Mouse (Mus musculus): ENCODE measurements around the gene Prr12. TPM values are rescaled to one million over a fixed set of nuclear protein-coding genes. Genes with fewer than 3 reads are reported as not detected.
"Not testable (repeated sequence)": the region's sequence is repeated elsewhere in the genome, so short reads cannot be mapped to it uniquely, and the experiment has no call there.

Prr12 gene
- polyA plus RNA-seq (2012; rRNA removed) = 16.1 TPM in 2 replicates

GRCm38 (mm10) chr7:45052862-45053116 is at the start of gene Prr12:
Gene Prr12, minus strand, starts transcription at chr7:45052881.
- Histone ChIP-seq H3K27ac (ENCODE audit: insufficient read depth, low read length) (peak within 1 kb of the TSS; percentile 95), H3K4me3 (ENCODE audit: extremely low read depth, insufficient read depth, insufficient read length) (peak within 1 kb of the TSS; percentile 92), H3K4me1 (ENCODE audit: control insufficient read depth, insufficient read depth, insufficient read length) (peaks cover 6% of the 10 kb centered on the region; the same call in 1 of the 2 replicates), H3K36me3 (ENCODE audit: control insufficient read depth, insufficient read depth, low read length) (peaks cover 25% of the 10 kb centered on the region), H3K27me3 (ENCODE audit: control insufficient read depth, insufficient read depth, low read length) (no peaks in the 10 kb centered on the region)
- WGBS = 1% methylated on average over 14 of the region's 18 CpGs
- no peak for DNase-seq (ENCODE audit: low read depth in 1 of 2, low spot score in 2 of 2)
- TF ChIP-seq CTCF (IDR thresholded peaks at IDR 0.05; ENCODE audit: extremely low read depth, insufficient read depth, insufficient read length, insufficient replicate concordance) = no peak
- no peak for TF ChIP-seq POLR2A (IDR thresholded peaks at IDR 0.05; ENCODE audit: low read depth, low read length)

DNA sequence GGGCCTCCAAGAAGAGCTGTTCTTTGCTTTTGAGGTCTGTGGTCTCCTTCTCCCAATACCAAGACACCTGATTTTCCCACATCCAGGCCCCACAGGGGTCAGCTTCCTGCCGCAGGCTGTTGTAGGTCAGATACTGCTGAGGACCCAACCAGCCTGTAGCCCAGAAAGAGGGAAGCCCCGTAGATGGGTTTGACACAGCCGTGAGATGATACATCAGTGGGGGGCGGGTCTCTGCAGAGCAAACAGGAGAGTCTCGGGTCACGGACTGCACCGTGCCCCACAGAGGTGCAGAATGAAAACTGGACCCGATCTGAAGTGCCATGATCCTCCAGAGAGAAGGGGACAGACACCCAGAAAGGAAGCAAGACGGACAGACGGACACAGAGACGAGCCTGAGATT is 49.8 kb upstream of the Prr12 start:
- Histone ChIP-seq H3K27ac (ENCODE audit: insufficient read depth, low read length) (no peak overlapping the region), H3K4me1 (ENCODE audit: control insufficient read depth, insufficient read depth, insufficient read length) (peaks cover 5% of the 10 kb centered on the region), H3K27me3 (ENCODE audit: control insufficient read depth, insufficient read depth, low read length) (no peaks in the 10 kb centered on the region), H3K4me3 (ENCODE audit: extremely low read depth, insufficient read depth, insufficient read length) (no peak overlapping the region), H3K36me3 (ENCODE audit: control insufficient read depth, insufficient read depth, low read length) (no peaks in the 10 kb centered on the region)
- no peak for DNase-seq (ENCODE audit: low read depth in 1 of 2, low spot score in 2 of 2)
- 64% methylated on average over 11 of the region's 11 CpGs for WGBS
- no peak for TF ChIP-seq CTCF (IDR thresholded peaks at IDR 0.05; ENCODE audit: extremely low read depth, insufficient read depth, insufficient read length, insufficient replicate concordance)
- no peak for TF ChIP-seq POLR2A (IDR thresholded peaks at IDR 0.05; ENCODE audit: low read depth, low read length)

GRCm38 (mm10) chr7:45100046-45100445 is 47.4 kb upstream of the Prr12 start:
- H3K4me1 ChIP-seq (ENCODE audit: control insufficient read depth, insufficient read depth, insufficient read length) = no peaks in the 10 kb centered on the region; the same call in none of the 2 replicates
- no peak overlapping the region for H3K4me3 ChIP-seq (ENCODE audit: extremely low read depth, insufficient read depth, insufficient read length)
- no peaks in the 10 kb centered on the region; the same call in 1 of the 2 replicates for H3K36me3 ChIP-seq (ENCODE audit: control insufficient read depth, insufficient read depth, low read length)
- no peaks in the 10 kb centered on the region for H3K27me3 ChIP-seq (ENCODE audit: control insufficient read depth, insufficient read depth, low read length)
- 96% methylated on average over 6 of the region's 6 CpGs for WGBS
- no peak for TF ChIP-seq POLR2A (IDR thresholded peaks at IDR 0.05; ENCODE audit: low read depth, low read length)
- TF ChIP-seq CTCF (IDR thresholded peaks at IDR 0.05; ENCODE audit: extremely low read depth, insufficient read depth, insufficient read length, insufficient replicate concordance) = no peak
- DNase-seq (ENCODE audit: low read depth in 1 of 2, low spot score in 2 of 2) = no peak
- no peak overlapping the region for H3K27ac ChIP-seq (ENCODE audit: insufficient read depth, low read length)

DNA sequence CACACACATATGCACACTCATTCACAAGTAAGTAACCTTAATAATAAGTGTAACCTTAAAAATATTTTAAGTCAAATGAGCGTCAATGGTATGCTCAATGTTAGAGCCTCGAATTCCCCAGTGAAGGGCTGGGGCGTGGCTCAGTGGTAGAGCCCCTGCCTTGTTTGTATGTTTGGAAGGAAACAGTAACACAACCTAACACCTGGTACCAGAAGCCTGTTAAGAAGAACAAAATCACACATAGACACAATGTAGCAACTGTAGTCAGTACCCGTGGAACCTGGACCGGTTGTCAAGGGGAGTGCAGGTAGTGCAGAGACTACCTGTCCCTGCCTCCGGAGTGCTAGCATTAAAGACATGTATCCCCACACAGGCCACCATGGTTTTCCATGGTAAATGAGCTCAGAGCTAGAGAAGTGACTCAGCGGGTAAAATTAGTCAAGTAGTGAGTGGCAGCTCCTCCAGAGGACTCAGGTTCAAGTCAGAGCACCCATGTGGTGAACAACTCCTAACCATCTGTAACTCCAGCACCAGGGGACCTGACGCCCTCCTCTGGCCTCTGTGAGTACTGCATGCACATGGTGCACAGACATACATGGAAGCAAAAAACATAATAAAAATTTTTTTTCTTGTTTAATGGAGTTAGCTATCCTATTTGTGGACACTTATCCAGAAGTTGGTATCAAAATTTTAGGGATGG is 46.0 kb upstream of the Prr12 start:
- TF ChIP-seq POLR2A (IDR thresholded peaks at IDR 0.05; ENCODE audit: low read depth, low read length) = no peak
- TF ChIP-seq CTCF (IDR thresholded peaks at IDR 0.05; ENCODE audit: extremely low read depth, insufficient read depth, insufficient read length, insufficient replicate concordance) = no peak
- DNase-seq (ENCODE audit: low read depth in 1 of 2, low spot score in 2 of 2) = no peak
- Histone ChIP-seq H3K4me1 (ENCODE audit: control insufficient read depth, insufficient read depth, insufficient read length) (no peaks in the 10 kb centered on the region; the same call in none of the 2 replicates), H3K27me3 (ENCODE audit: control insufficient read depth, insufficient read depth, low read length) (no peaks in the 10 kb centered on the region), H3K27ac (ENCODE audit: insufficient read depth, low read length) (no peak overlapping the region), H3K36me3 (ENCODE audit: control insufficient read depth, insufficient read depth, low read length) (no peaks in the 10 kb centered on the region; the same call in 1 of the 2 replicates), H3K4me3 (ENCODE audit: extremely low read depth, insufficient read depth, insufficient read length) (no peak overlapping the region)
- 89% methylated on average over 8 of the region's 8 CpGs for WGBS

- Histone ChIP-seq H3K27ac (ENCODE audit: insufficient read depth, low read length) (peak overlapping the region; percentile 52), H3K36me3 (ENCODE audit: control insufficient read depth, insufficient read depth, low read length) (no peaks in the 10 kb centered on the region; the same call in 1 of the 2 replicates), H3K4me3 (ENCODE audit: extremely low read depth, insufficient read depth, insufficient read length) (no peak overlapping the region), H3K27me3 (ENCODE audit: control insufficient read depth, insufficient read depth, low read length) (no peaks in the 10 kb centered on the region), H3K4me1 (ENCODE audit: control insufficient read depth, insufficient read depth, insufficient read length) (no peaks in the 10 kb centered on the region; the same call in none of the 2 replicates)
- no peak for DNase-seq (ENCODE audit: low read depth in 1 of 2, low spot score in 2 of 2)
- 13% methylated on average over 6 of the region's 6 CpGs for WGBS
- TF ChIP-seq CTCF (IDR thresholded peaks at IDR 0.05; ENCODE audit: extremely low read depth, insufficient read depth, insufficient read length, insufficient replicate concordance) (no peak), POLR2A (IDR thresholded peaks at IDR 0.05; ENCODE audit: low read depth, low read length) (no peak)
Measured at GRCm38 (mm10) chr7:45097479-45097878, 44.8 kb upstream of the Prr12 start.

GRCm38 (mm10) chr7:45095965-45096364 is 43.3 kb upstream of the Prr12 start:
- not testable (repeated sequence) for DNase-seq (ENCODE audit: low read depth in 1 of 2, low spot score in 2 of 2); H3K36me3 ChIP-seq (ENCODE audit: control insufficient read depth, insufficient read depth, low read length); H3K27ac ChIP-seq (ENCODE audit: insufficient read depth, low read length); H3K4me1 ChIP-seq (ENCODE audit: control insufficient read depth, insufficient read depth, insufficient read length); H3K4me3 ChIP-seq (ENCODE audit: extremely low read depth, insufficient read depth, insufficient read length); H3K27me3 ChIP-seq (ENCODE audit: control insufficient read depth, insufficient read depth, low read length)
- 91% methylated on average over 14 of the region's 14 CpGs for WGBS

DNA sequence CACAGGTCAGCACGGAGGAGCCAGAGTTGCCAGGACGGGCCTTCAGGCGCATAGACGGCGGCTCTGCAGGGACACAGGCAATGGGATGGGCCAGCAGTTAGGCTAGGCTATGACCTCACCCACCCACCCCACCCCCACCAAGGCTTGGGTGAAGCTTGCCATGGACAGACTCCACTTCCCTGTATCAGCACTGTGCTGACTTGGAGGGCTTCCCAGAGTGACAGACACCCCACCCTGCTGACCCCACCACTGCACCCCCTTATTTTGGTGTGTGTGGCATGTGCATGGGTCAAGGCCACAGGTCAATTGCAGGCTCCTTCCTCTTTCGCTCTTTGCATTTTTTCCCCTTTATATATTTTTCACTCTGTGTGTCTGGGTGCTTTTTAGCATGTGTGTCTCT is 42.7 kb upstream of the Prr12 start:
- no peaks in the 10 kb centered on the region for H3K27me3 ChIP-seq (ENCODE audit: control insufficient read depth, insufficient read depth, low read length)
- WGBS = 82% methylated on average over 6 of the region's 6 CpGs
- H3K4me3 ChIP-seq (ENCODE audit: extremely low read depth, insufficient read depth, insufficient read length) = no peak overlapping the region
- TF ChIP-seq POLR2A (IDR thresholded peaks at IDR 0.05; ENCODE audit: low read depth, low read length) (no peak), CTCF (IDR thresholded peaks at IDR 0.05; ENCODE audit: extremely low read depth, insufficient read depth, insufficient read length, insufficient replicate concordance) (no peak)
- no peak overlapping the region for H3K27ac ChIP-seq (ENCODE audit: insufficient read depth, low read length)
- H3K36me3 ChIP-seq (ENCODE audit: control insufficient read depth, insufficient read depth, low read length) = no peaks in the 10 kb centered on the region; the same call in 1 of the 2 replicates
- no peak for DNase-seq (ENCODE audit: low read depth in 1 of 2, low spot score in 2 of 2)
- peaks cover 2% of the 10 kb centered on the region for H3K4me1 ChIP-seq (ENCODE audit: control insufficient read depth, insufficient read depth, insufficient read length)
